Mouse (Mus musculus) CH12.LX (cell line): ENCODE data around the gene Cpa1. TPM values are rescaled to one million over a fixed set of nuclear protein-coding genes. Genes with fewer than 3 reads are reported as not detected.

Experiments
- DNase-seq: peaks from one replicate; pipeline ENCODE4 v3.0.0-alpha.2; 2013; ENCODE audit errors: extremely low read depth
- H3K27ac ChIP-seq: 2 replicates; pipeline ENCODE4 v1.5.1; 2012; ENCODE audit warnings: low read depth, mild to moderate bottlenecking, control low read depth, moderate library complexity; ENCODE audit not compliant: insufficient read depth
- H3K27me3 ChIP-seq: replicated peaks from 2 replicates; pipeline ENCODE3; 2012; ENCODE audit warnings: inconsistent platforms
- H3K36me3 ChIP-seq, 2 experiments: replicated peaks in 1 of 2; 2 replicates each; pipeline versions ENCODE3 to v1.6.1; 2012; ENCODE audit warnings: inconsistent platforms in 1 of 2, low read length in 1 of 2, mild to moderate bottlenecking in 1 of 2, mixed read lengths in 1 of 2, moderate library complexity in 1 of 2; ENCODE audit not compliant: control insufficient read depth in 1 of 2, insufficient read depth in 1 of 2
- H3K4me1 ChIP-seq, 2 experiments: 2 replicates each; pipeline ENCODE4 v1.6.1; 2012; ENCODE audit warnings: inconsistent platforms in 1 of 2, moderate library complexity in 1 of 2; ENCODE audit not compliant: insufficient read depth in 2 of 2, control insufficient read depth in 1 of 2
- H3K4me2 ChIP-seq: 2 replicates; pipeline ENCODE4 v1.6.1; 2012; ENCODE audit warnings: low read depth, mild to moderate bottlenecking, control low read depth; ENCODE audit not compliant: poor library complexity, insufficient read depth, severe bottlenecking
- H3K4me3 ChIP-seq, 3 experiments: fragments of 150-350 bp in 1 of 3; sonication (generic) in 1 of 3; replicated peaks in 1 of 3; 2 replicates each; pipeline versions ENCODE3 to v1.5.1; 2011 to 2012; ENCODE audit warnings: low read depth in 2 of 3, low read length in 2 of 3, mild to moderate bottlenecking in 2 of 3, moderate library complexity in 2 of 3, control low read depth in 1 of 3, improper control_type of control experiment in 1 of 3, inconsistent platforms in 1 of 3, mixed read lengths in 1 of 3; ENCODE audit not compliant: poor library complexity in 1 of 3
- H3K79me2 ChIP-seq: replicated peaks from 2 replicates; pipeline ENCODE4 v1.6.1; 2012; ENCODE audit warnings: mild to moderate bottlenecking, moderate library complexity; ENCODE audit not compliant: control insufficient read depth, poor library complexity, insufficient read depth, severe bottlenecking; ENCODE audit errors: extremely low read depth
- H3K9ac ChIP-seq: 2 replicates; pipeline ENCODE4 v1.6.1; 2012; ENCODE audit warnings: low read depth, mild to moderate bottlenecking, control low read depth, moderate library complexity; ENCODE audit not compliant: insufficient read depth
- H3K9me3 ChIP-seq: replicated peaks from 2 replicates; pipeline ENCODE3; 2012; ENCODE audit warnings: low read length, inconsistent platforms, mixed read lengths
- BHLHE40 ChIP-seq: IDR thresholded peaks from 2 replicates; pipeline ENCODE4 v1.6.1; 2011; ENCODE audit warnings: mild to moderate bottlenecking, low read depth, low read length, improper control_type of control experiment
- CHD2 ChIP-seq: IDR thresholded peaks from 2 replicates; pipeline ENCODE4 v1.6.1; 2011; ENCODE audit warnings: low read length, improper control_type of control experiment
- E2F4 ChIP-seq: IDR thresholded peaks from 2 replicates; pipeline ENCODE4 v1.6.1; 2011; ENCODE audit warnings: low read depth, low read length, improper control_type of control experiment; ENCODE audit not compliant: insufficient replicate concordance
- ELF1 ChIP-seq: IDR thresholded peaks from 2 replicates; pipeline ENCODE4 v1.6.1; 2014; ENCODE audit warnings: low read depth, mild to moderate bottlenecking, inconsistent platforms, low read length, improper control_type of control experiment
- EP300 ChIP-seq: IDR thresholded peaks from 2 replicates; pipeline ENCODE4 v1.6.1; 2011; ENCODE audit warnings: low read length, improper control_type of control experiment
- ETS1 ChIP-seq: conservative IDR thresholded peaks from 2 replicates; pipeline ENCODE4 v1.6.1; 2012; ENCODE audit warnings: low read depth, mild to moderate bottlenecking, inconsistent platforms, low read length, improper control_type of control experiment, moderate library complexity
- JUN ChIP-seq: IDR thresholded peaks from 2 replicates; pipeline ENCODE4 v1.6.1; 2011; ENCODE audit warnings: low read depth, mild to moderate bottlenecking, low read length, improper control_type of control experiment, moderate library complexity; ENCODE audit not compliant: insufficient read depth
- MAFK ChIP-seq: IDR thresholded peaks from 2 replicates; pipeline ENCODE4 v1.6.1; 2011; ENCODE audit warnings: low read length, improper control_type of control experiment; ENCODE audit not compliant: insufficient replicate concordance
- MAX ChIP-seq: IDR thresholded peaks from 2 replicates; pipeline ENCODE4 v1.6.1; 2011; ENCODE audit warnings: low read length, improper control_type of control experiment
- MAZ ChIP-seq: IDR thresholded peaks from 2 replicates; pipeline ENCODE4 v1.6.1; 2012; ENCODE audit warnings: low read depth, mild to moderate bottlenecking, inconsistent platforms, low read length, improper control_type of control experiment, moderate library complexity
- MEF2A ChIP-seq: IDR thresholded peaks from 2 replicates; pipeline ENCODE4 v1.6.1; 2014; ENCODE audit warnings: low read depth, mild to moderate bottlenecking, inconsistent platforms, low read length, improper control_type of control experiment, borderline replicate concordance
- MXI1 ChIP-seq: IDR thresholded peaks from 2 replicates; pipeline ENCODE4 v1.6.1; 2011; ENCODE audit warnings: mild to moderate bottlenecking, low read depth, low read length, improper control_type of control experiment
- MYC ChIP-seq: IDR thresholded peaks from 2 replicates; pipeline ENCODE4 v1.6.1; 2011; ENCODE audit warnings: low read depth, mild to moderate bottlenecking, improper control_type of control experiment, low read length
- NELFE ChIP-seq: IDR thresholded peaks from 2 replicates; pipeline ENCODE4 v1.6.1; 2011; ENCODE audit warnings: low read depth, low read length, improper control_type of control experiment
- NRF1 ChIP-seq: IDR thresholded peaks from 2 replicates; pipeline ENCODE4 v1.6.1; 2014; ENCODE audit warnings: low read depth, mild to moderate bottlenecking, inconsistent platforms, low read length, improper control_type of control experiment, moderate library complexity
- POLR2A ChIP-seq: IDR thresholded peaks from 2 replicates; pipeline ENCODE4 v1.6.1; 2011; ENCODE audit warnings: low read depth, mild to moderate bottlenecking, improper control_type of control experiment, low read length
- SIN3A ChIP-seq: IDR thresholded peaks from 2 replicates; pipeline ENCODE4 v1.6.1; 2012; ENCODE audit warnings: low read length, improper control_type of control experiment, inconsistent platforms
- SMC3 ChIP-seq: IDR thresholded peaks from 2 replicates; pipeline ENCODE4 v1.6.1; 2011; ENCODE audit warnings: low read depth, low read length, improper control_type of control experiment
- UBTF ChIP-seq: IDR thresholded peaks from 2 replicates; pipeline ENCODE4 v1.6.1; 2012; ENCODE audit warnings: low read depth, mild to moderate bottlenecking, inconsistent platforms, low read length, improper control_type of control experiment, moderate library complexity
- USF2 ChIP-seq: conservative IDR thresholded peaks from 2 replicates; pipeline ENCODE4 v1.6.1; 2011; ENCODE audit warnings: low read depth, low read length, improper control_type of control experiment
- ZC3H11A ChIP-seq: IDR thresholded peaks from 2 replicates; pipeline ENCODE4 v1.6.1; 2012; ENCODE audit warnings: low read depth, mild to moderate bottlenecking, inconsistent platforms, low read length, improper control_type of control experiment
- ZMIZ1 ChIP-seq: IDR thresholded peaks from 2 replicates; pipeline ENCODE4 v1.6.1; 2012; ENCODE audit warnings: low read depth, mild to moderate bottlenecking, inconsistent platforms, low read length, improper control_type of control experiment
- ZNF384 ChIP-seq: IDR thresholded peaks from 2 replicates; pipeline ENCODE4 v1.6.1; 2012; ENCODE audit warnings: low read depth, low read length, improper control_type of control experiment, inconsistent platforms
- dilution Hi-C: fragments of 300-500 bp; cut with MboI; formaldehyde crosslinking; loops from 2 replicates; pipeline ENCODE4 v1.14.3; 2020; ENCODE audit warnings: low sequenced_read_pairs; ENCODE audit not compliant: extremely low pct_unique_long_range_greater_than_20kb, extremely low pct_ligation_motif_present
- in situ Hi-C: fragments of 300-500 bp; cut with MboI; formaldehyde crosslinking; loops from 3 replicates; pipeline ENCODE4 v1.14.3; 2019; ENCODE audit warnings: low sequenced_read_pairs, low pct_ligation_motif_present, low pct_unique_long_range_greater_than_20kb, mixed read lengths
- polyA plus RNA-seq: library from polyadenylated mRNA; unstranded; fragments of >175 nt; gene quantifications from 2 replicates; pipeline ENCODE4 v1.2.1, GENCODE M21; 2012; ENCODE audit warnings: low read depth; ENCODE audit not compliant: insufficient read length
- total RNA-seq, 2 experiments: library from RNA; depleted of rRNA; stranded (reverse); fragments of 300-350 nt in 1 of 2; fragments of >200 nt in 1 of 2; gene quantifications; 2 replicates each; pipeline ENCODE4 v1.2.3; 2012 to 2014

Cpa1 gene
- total and polyA plus RNA-seq, 3 experiments = not detected

GRCm38 (mm10) chr6:30591851-30592404, 47.1 kb upstream of the Cpa1 start:
- H3K9ac ChIP-seq = no peak overlapping the region
- H3K4me3 ChIP-seq = no peak overlapping the region
- peak overlapping the region; percentile 56; the same call in 1 of the 2 replicates for H3K4me2 ChIP-seq
- no peaks in the 10 kb centered on the region for H3K36me3 ChIP-seq
- H3K4me1 ChIP-seq = no peaks in the 10 kb centered on the region; a peak in 1 of 4 replicates
- no peaks in the 10 kb centered on the region for H3K79me2 ChIP-seq
- no peak for DNase-seq
- dilution Hi-C loops = no loop called here
- in situ Hi-C loops = no loop called here
- H3K27ac ChIP-seq = no peak overlapping the region
- TF ChIP-seq MAZ (no peak), ELF1 (0 out of 2 replicates have a peak, but pooled peaks have one; percentile 23), SIN3A (no peak), JUN (no peak), BHLHE40 (no peak), EP300 (no peak), ZNF384 (no peak)
- no peaks in the 10 kb centered on the region for H3K27me3 ChIP-seq
- H3K9me3 ChIP-seq = no peaks in the 10 kb centered on the region

- Histone ChIP-seq H3K4me1 (no peaks in the 10 kb centered on the region; a peak in 1 of 4 replicates), H3K27ac (no peak overlapping the region), H3K9ac (no peak overlapping the region), H3K36me3 (no peaks in the 10 kb centered on the region), H3K9me3 (no peaks in the 10 kb centered on the region), H3K79me2 (no peaks in the 10 kb centered on the region), H3K27me3 (no peaks in the 10 kb centered on the region), H3K4me2 (no peak overlapping the region), H3K4me3 (no peak overlapping the region)
- DNase-seq = no peak
- TF ChIP-seq ETS1 (no peak), ELF1 (no peak), MAFK (no peak)
- in situ Hi-C loops = no loop called here
- dilution Hi-C loops = no loop called here
Observed at GRCm38 (mm10) chr6:30592417-30592974, 46.5 kb upstream of the Cpa1 start.

- H3K36me3 ChIP-seq = no peaks in the 10 kb centered on the region
- no peaks in the 10 kb centered on the region for H3K9me3 ChIP-seq
- H3K4me3 ChIP-seq = no peak overlapping the region
- TF ChIP-seq E2F4 (no peak), SMC3 (no peak), MAX (no peak), MXI1 (no peak), POLR2A (no peak), ZC3H11A (no peak), MAZ (no peak), ZNF384 (no peak), MEF2A (no peak), UBTF (no peak), NRF1 (no peak), ELF1 (no peak), CHD2 (no peak), MYC (no peak), USF2 (no peak), ZMIZ1 (no peak), NELFE (no peak)
- no peak overlapping the region for H3K9ac ChIP-seq
- dilution Hi-C loops (no loop called here), in situ Hi-C loops (no loop called here)
- no peaks in the 10 kb centered on the region for H3K27me3 ChIP-seq
- no peak overlapping the region for H3K27ac ChIP-seq
- H3K4me2 ChIP-seq = no peak overlapping the region
- H3K79me2 ChIP-seq = no peaks in the 10 kb centered on the region
- no peaks in the 10 kb centered on the region; a peak in 1 of 4 replicates for H3K4me1 ChIP-seq
- no peak for DNase-seq
Observed at GRCm38 (mm10) chr6:30594364-30594763, 44.7 kb upstream of the Cpa1 start.
